Mouse (Mus musculus): ENCODE results near the gene Cep170.

The Cep170 gene

DNA sequence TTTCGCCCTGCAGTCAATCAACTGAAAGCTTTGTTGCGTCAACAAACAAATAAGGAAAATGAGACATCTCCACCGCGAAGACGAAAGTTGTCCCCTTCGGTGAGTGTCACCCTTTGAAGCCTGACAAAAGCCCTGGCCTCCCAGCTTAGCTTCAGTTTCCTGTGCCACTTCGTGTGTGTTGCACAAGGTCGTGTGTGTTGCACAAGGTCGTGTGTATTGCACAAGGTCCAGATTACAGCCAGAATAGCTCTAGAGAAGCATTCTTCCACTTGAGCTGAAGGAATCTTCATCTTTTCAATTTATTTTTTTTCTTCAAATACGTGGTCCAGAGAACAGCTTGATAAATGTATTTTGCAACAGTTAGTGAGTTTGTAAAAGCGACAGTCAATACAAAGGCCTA is 12.3 kb upstream of the Cep170 start:
- in situ Hi-C loops (cut with MboI; ENCODE audit: low sequenced_read_pairs), result no loop called here

DNA sequence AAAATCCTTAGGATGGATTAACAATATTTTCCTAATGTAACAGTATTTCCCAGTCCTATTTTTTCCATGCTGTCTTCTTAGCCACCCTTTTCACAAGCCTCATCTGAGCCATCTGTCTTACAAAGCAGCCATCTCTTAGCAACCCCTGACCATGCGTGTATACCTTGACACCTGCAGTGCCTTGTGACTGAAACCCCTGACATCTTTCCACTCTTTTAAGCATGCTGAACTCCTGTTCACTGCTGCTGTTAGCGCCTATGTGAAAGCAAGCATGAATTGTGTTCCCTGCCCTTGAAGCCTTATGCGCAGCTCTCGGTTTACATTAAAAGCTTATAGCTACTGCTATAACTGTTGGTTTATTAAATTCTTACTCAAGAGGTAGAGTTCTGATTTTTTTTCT is 11.2 kb upstream of the Cep170 start:
- in situ Hi-C loops (cut with MboI; ENCODE audit: low sequenced_read_pairs), result no loop called here

- in situ Hi-C loops (cut with MboI; ENCODE audit: low sequenced_read_pairs), result no loop called here
Measured at GRCm38 (mm10) chr1:176824611-176825010, 10.7 kb upstream of the Cep170 start.

- in situ Hi-C loops (cut with MboI; ENCODE audit: low sequenced_read_pairs), result no loop called here
Measured at GRCm38 (mm10) chr1:176823889-176824288, 10.0 kb upstream of the Cep170 start.

GRCm38 (mm10) chr1:176822949-176823348 is 9.1 kb upstream of the Cep170 start:
- in situ Hi-C loops (cut with MboI; ENCODE audit: low sequenced_read_pairs), result no loop called here

DNA sequence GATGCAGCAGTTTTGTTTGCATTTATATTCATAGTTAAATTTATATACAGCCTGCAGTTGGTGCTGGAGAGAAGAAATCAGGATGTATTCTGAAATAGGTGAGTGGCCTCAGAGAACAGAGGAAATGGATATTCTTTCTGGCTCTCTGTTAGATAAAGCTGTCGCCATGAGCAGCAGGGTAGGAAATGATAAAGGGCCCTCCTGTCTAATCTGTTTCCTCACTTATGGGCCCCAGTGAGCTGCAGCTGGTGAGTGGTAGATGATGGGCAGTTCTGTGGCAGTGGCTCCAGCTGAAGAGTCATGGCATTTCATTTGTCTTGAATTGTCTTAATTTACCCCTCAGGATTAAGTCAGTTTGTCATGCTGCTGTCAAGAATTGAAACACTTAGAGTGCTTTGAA is 8.1 kb upstream of the Cep170 start:
- in situ Hi-C loops (cut with MboI; ENCODE audit: low sequenced_read_pairs), result no loop called here

DNA sequence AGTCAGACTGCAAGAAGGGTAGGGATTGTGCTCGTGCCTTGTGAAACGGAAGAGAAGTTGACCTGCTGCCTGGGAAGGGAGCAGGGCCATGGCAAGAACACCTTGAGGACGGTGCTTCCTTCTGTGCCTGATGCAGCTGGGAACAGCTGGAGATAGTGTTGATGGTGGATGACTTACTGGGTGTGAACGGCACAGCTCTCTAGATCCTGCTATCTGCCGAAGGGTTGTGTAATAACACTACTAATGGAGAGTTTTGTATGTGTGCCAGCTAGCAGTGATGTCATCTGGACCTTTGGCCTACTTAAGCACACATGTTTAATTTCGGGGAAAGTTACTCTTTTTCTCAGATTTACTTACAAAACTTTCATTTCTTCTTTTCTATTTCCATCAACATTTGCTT is 4.9 kb upstream of the Cep170 start:
- in situ Hi-C loops (cut with MboI; ENCODE audit: low sequenced_read_pairs), result no loop called here

DNA sequence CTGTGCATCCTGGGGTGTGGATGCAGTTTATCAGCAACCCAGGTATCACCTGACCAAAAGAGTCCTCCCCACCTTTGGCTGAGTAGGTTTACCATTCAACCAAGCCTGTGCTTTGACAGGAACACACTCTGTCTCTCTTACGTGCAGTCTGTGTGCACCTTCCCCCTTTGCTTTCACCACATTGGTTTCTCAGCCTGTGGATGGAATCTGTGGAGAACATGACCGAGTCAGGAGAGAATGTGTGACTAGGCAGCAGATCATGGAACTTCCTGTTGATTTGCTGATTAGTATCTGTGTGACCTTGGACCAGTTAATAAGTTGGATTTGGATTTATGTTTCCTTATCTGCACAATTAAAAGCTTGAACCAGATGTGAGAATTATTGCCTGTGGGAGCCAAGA is 4.3 kb upstream of the Cep170 start:
- in situ Hi-C loops (cut with MboI; ENCODE audit: low sequenced_read_pairs), result no loop called here

DNA sequence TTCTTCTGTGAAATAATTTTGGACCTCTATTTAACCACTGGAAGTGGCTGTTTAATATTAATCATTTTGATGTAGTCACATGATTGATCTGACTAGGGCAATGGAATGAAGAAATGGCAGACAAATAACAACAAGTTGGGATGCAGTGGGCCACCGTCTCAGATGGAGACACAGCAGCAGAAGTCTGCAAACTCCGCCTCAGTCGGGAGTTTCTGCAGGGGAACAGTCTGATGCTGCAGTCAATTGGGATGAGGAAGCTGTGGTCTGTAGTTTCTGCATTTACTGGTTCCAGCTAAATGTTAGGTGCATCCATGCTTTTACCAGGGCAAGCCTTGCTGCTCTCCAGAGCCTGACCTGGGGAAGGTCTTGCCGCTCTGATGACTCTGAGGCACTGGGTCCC is 2.9 kb upstream of the Cep170 start:
- in situ Hi-C loops (cut with MboI; ENCODE audit: low sequenced_read_pairs), result no loop called here

DNA sequence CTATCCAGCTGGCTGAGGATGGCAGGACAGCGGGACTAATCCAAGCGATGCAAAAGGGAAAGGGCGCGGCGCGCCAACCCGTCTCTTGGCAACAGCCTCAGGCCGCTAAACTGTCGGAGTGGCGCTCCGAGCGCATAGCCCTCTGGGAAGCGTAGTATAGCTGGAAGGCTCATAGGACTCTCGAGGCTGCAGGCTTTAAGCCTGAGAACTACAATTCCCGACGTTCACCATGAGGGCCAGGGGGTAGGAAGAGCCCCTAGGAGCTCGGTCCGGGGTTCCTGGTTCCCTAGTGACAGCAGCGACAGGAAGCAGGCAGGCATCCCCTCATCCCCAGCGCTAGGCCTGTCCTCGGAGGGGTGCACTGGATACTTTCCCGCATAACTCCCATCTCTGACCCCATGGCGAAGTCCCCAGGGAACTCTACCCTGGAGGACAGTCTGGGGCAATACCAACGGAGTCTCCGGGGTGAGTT is 760 bp upstream of the Cep170 start, which contains the start of gene Sdccag8:
TSS of gene Sdccag8 (plus strand) at position 70 of the 472 bp plus-strand sequence.
- in situ Hi-C loops (cut with MboI; ENCODE audit: low sequenced_read_pairs), result no loop called here

GRCm38 (mm10) chr1:176813292-176814035 is 403 bp downstream of the Cep170 start:
- in situ Hi-C loops (cut with MboI; ENCODE audit: low sequenced_read_pairs), result no loop called here

DNA sequence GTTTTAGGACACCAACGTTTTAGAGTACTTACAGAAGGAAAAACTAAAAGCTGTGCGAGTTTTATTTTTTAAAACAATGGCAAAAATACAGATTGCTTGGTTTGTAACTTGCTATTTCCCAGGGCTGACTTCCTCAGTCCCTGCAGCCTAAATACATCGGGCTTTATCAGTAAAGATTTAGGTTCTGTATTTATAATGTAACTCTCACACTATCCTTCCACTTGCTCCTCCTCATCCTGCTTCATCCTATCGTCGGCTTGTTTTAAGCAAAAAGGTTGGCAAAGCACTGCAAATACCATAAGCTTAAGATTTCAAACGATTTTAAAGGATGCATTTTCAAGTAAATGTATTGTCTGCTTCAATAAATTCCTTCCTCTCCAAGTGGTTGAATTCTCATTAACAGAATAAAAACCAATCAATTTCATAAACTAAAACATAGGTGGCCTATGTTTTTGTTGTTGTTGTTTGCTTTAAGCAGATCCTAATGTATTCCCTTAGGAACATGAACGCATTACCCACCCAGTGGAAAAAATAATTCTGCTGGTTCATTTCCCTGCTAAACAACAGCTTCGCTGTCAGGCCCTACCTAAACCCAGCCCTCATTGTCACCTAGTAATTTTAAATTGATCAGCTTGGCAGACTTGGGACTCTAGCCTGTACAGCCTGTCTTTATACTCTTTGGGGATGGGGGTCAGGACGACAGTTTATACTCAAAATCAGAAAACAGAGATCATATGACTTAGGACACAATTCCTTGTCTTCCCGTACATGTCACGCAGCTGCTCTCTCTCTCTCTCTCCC is 1.2 kb downstream of the Cep170 start:
- in situ Hi-C loops (cut with MboI; ENCODE audit: low sequenced_read_pairs), result no loop called here

DNA sequence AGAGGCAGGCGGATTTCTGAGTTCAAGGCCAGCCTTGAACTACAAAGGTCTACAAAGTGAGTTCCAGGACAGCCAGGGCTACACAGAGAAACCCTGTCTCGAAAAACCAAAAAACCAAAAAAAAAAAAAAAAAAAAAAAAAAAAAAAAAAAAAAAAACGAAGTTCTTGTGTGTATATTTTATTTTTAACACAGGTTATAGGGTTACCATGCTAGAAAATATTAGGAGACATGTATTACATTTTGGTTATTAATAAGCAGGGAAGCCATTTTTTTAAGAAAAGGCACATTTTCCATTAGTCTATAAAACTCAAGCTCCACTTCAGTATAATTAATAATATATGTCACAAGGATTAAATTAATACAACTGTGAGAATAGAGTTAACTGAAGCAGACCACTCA is 2.0 kb downstream of the Cep170 start:
- in situ Hi-C loops (cut with MboI; ENCODE audit: low sequenced_read_pairs), result no loop called here

DNA sequence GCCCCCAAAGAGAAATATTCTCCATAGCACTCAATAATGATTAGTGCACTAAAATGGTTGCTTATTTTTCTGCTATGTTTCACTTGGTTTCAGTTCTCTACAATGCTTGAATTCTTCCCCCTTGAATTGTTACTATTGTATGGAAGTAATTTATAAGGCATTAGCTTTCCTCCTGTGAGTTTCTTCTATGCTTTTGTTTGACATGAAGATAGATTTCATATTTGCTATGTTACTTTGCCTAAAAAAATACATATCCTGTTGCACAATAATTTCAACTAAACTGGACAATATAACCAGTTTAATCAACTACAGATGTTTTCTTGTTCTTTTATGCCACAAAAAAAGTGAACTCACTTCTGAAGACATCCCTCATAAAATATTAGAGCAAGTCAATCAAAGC is 3.7 kb downstream of the Cep170 start:
- in situ Hi-C loops (cut with MboI; ENCODE audit: low sequenced_read_pairs), result no loop called here

DNA sequence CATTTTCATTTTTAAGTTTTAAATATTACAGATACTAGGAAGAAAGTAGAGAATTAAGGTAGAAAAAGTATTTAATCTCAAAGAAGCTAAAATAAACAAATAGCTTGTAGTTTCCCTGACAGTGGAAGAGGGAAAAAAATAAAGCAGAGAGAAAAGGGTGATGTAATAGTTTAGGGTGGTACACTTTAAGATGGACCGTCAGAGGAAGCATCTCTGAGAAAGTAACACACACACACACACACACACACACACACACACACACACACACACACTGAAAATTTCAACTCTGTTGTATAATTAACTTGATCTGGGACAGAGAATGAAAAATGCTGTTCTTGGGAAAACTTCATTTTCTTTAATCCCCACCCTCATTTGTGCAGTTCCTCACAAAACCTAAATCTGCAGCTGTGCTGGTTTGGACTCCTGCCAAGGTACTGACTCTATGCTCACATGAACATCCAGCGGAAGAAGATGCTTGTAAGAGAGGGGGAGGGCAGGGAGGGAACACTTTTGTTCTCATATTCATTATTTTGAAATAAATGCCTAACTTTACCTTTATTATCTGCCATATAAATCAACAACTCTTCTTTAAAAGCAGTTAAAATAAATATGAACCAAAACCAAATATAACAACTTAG is 13.0 kb downstream of the Cep170 start:
- in situ Hi-C loops (cut with MboI; ENCODE audit: low sequenced_read_pairs), result no loop called here

GRCm38 (mm10) chr1:176798673-176799072 is 15.2 kb downstream of the Cep170 start:
- in situ Hi-C loops (cut with MboI; ENCODE audit: low sequenced_read_pairs), result no loop called here

GRCm38 (mm10) chr1:176792175-176792574 is 21.7 kb downstream of the Cep170 start:
- in situ Hi-C loops (cut with MboI; ENCODE audit: low sequenced_read_pairs), result no loop called here

- in situ Hi-C loops (cut with MboI; ENCODE audit: low sequenced_read_pairs), result no loop called here
Measured at GRCm38 (mm10) chr1:176789326-176789725, 24.5 kb downstream of the Cep170 start.

GRCm38 (mm10) chr1:176774533-176774932 is 39.3 kb downstream of the Cep170 start:
- in situ Hi-C loops (cut with MboI; ENCODE audit: low sequenced_read_pairs), result no loop called here

GRCm38 (mm10) chr1:176762295-176762694 is 51.6 kb downstream of the Cep170 start:
- in situ Hi-C loops (cut with MboI; ENCODE audit: low sequenced_read_pairs), result no loop called here

GRCm38 (mm10) chr1:176760673-176761072 is 53.2 kb downstream of the Cep170 start:
- in situ Hi-C loops (cut with MboI; ENCODE audit: low sequenced_read_pairs), result no loop called here

DNA sequence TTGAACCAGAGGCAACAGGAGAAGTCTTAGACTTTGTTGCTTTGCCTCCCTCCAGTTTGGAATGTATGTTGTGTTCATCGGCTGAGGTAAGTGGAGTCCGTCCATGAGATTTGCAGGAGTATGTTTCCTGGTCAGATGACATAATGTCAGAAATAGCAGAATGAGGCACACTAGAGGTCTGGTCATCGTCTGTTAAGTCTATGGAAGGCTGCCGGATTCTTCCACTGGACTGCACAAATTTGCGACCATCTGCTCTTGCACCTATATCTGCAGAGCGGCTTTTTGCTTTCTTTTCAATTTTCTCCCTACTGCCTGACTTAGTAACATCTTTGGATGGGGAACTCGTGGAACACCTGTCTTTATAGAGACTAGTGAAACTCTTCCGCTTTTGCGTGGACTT is 58.3 kb downstream of the Cep170 start:
- in situ Hi-C loops (cut with MboI; ENCODE audit: low sequenced_read_pairs), result no loop called here

Measured in CH12F3 (cell line).